Mouse (Mus musculus): ENCODE measurements at regions not wholly inside any gene's neighbourhood (a gene's known extent, or its start where the extent isn't known, plus 50 kb on each side); places are given as distances from the start of the nearest gene placed in this dataset.

GRCm38 (mm10) chr17:47156237-47156636 lies 145.9 kb upstream of the Ubr2 start:
- TF ChIP-seq CTCF (IDR thresholded peaks at IDR 0.05; ENCODE audit: low read depth, low read length) = no peak
- no peak for TF ChIP-seq EP300 (IDR thresholded peaks at IDR 0.05; ENCODE audit: insufficient read depth, low read depth, low read length)
